Mouse (Mus musculus) heart, adult 8-10 months (tissue): Measurements from ENCODE around the gene Eno1. TPM values are rescaled to one million over a fixed set of nuclear protein-coding genes. Genes with fewer than 3 reads are reported as not detected.

Source experiments
- DNase-seq: peaks from one replicate; pipeline ENCODE4 v3.0.0; 2022; ENCODE audit warnings: low spot score
- total RNA-seq, 4 experiments: library from RNA; stranded (reverse); gene quantifications; 2 replicates each; pipeline ENCODE4 v1.2.4; 2022

Gene Eno1
- 100 to 1,000 TPM; 110 to 133 (median 121) TPM for total RNA-seq

- DNase-seq, result peak; percentile 95
These were observed at the start of gene Eno1 for GRCm38 (mm10) chr4:150236521-150237481. Eno1 (plus strand) TSS chr4:150236721.

DNA sequence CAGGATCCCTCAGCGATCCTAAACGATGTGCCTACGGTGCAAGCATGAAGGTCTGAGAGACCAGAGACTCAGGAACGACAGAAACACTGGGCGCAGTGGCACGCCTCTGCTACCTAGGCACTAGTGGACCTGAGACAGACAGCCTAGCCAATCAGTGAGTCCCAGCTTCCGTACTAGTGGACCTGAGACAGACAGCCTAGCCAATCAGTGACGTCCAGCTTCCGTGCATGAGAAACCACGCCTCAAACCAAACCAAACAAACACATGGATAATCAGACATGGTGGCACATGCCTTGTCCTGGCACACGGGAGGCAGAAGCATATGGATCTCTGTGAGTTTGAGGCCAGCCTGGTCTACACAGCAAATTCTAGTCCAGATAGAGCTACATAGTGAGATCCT, 48.3 kb upstream of the Eno1 start:
- DNase-seq, result no peak

GRCm38 (mm10) chr4:150192199-150192598, 44.3 kb upstream of the Eno1 start:
- DNase-seq, result no peak

DNA sequence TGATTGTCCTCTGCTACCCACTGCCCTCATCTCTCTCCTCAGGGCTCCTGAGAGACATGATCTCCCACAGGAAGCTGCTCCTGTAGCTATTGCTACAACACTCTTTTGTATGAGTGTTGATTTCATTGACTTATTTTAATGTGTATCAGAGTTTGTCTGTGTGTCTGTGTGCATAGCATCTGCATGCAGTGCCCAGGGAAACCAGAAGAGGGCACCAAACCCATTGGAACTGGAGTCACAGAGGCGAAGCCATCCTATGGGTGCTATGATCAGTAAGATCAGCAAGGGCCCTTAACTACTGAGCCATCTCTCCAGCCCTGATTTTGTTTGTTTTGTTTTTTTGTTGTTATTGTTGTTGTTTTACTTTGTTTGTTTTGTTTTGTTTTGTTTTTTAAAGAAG, 42.6 kb upstream of the Eno1 start:
- no peak for DNase-seq

DNA sequence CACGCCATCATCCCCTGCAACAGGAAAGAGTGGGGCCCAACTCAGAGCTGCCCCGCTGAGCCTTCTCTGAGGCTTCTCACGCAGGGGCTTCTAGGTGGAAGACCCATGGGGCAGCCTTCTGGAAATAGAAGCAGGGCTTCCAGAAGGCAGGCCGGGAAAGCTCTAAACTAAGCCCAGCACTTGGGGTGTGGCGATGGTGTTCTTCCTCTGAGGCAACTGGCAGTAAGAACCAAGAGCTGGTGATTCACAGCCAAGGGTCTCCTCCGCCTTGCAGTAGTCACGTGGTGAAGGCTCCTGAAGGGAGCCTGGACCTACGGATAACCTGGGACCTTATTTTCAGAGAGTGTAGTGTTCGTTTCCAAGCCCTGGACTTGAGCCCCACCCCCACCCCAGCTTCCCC, 38.3 kb upstream of the Eno1 start:
- DNase-seq, result no peak

GRCm38 (mm10) chr4:150201232-150201631, 35.3 kb upstream of the Eno1 start, which contains the start of gene Car6:
Car6 (minus strand) TSS chr4:150201332.
- DNase-seq, result no peak

DNA sequence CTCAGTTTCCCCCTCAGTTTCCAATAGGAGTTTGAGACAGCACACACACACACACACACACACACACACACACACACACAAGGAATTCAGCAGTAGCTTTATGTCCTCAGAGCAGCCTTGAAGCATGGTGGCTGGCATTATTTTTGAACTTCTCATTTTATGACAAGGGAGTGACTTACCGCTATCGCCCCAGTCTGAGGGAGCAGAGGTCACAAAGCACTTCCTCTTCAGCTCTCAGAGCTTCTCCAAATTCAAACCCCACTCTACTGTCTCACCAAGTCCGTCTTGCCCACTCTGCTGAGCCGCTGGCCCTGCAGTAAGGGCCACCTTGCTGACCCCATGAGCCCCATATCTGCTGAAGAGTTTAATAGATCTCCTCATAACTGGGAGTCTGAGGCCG, 33.8 kb upstream of the Eno1 start:
- DNase-seq, result no peak

- DNase-seq, result no peak
These were observed 31.6 kb upstream of the Eno1 start for GRCm38 (mm10) chr4:150204877-150205276.

DNA sequence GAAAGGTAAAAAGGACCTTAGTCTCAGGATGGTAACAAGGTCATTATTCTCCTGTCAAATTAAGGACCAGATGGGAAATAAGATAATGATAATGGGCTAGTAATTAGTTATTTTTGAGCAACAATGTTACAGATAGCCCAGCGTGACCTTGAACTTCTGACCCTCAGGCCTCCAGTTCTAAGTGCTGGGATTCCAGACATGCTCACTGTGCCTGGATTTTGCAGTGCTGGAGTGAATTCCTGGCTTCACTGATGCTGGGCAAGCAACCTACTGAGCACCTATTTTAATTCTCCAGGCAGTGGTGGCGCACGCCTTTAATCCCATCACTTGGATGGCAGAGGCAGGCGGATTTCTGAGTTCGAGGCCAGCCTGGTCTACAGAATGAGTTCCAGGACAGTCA, 26.8 kb upstream of the Eno1 start:
- no peak for DNase-seq

DNA sequence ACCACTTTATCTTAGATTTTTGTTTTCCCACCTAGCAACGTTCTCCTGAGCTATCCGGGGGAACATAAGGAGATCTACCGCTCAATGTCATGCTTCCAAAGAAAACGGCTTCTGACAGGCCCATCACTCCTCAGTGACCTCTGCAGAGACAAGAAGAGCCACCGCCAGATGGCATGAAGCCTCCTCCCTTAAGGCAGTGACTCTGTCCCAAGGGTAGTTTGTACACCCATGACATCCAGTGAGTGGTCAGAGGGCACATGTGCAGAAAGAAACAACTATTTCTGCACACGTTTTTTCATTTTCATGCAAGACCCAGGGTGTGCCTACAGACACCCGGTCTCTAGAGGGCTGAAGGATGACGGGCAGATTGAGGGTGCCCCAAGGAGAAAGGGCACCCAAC, 26.2 kb upstream of the Eno1 start:
- DNase-seq, result no peak

- no peak for DNase-seq
These were observed 24.5 kb upstream of the Eno1 start for GRCm38 (mm10) chr4:150211930-150212552.

- peak; percentile 54 for DNase-seq
These were observed 24.0 kb upstream of the Eno1 start for GRCm38 (mm10) chr4:150212553-150212971.

DNA sequence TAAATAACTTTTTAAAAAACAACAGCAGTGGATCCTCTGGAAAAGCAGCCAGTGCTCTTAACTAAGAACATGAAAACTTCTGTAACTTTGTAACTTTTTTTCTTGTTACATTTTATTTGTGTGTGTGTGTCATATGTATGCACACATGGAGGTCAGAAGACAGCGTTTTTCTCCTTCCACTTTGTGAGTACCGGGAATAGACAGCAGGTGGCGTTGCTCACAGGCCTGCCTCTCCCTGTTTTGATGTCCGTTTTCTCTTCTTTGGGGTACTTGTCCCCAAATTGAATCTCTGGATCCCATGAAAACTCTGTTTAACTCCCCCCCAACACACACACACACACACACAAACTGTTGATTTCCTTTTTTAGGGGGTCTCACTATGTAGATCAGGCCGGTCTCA, 22.6 kb upstream of the Eno1 start:
- DNase-seq, result no peak

DNA sequence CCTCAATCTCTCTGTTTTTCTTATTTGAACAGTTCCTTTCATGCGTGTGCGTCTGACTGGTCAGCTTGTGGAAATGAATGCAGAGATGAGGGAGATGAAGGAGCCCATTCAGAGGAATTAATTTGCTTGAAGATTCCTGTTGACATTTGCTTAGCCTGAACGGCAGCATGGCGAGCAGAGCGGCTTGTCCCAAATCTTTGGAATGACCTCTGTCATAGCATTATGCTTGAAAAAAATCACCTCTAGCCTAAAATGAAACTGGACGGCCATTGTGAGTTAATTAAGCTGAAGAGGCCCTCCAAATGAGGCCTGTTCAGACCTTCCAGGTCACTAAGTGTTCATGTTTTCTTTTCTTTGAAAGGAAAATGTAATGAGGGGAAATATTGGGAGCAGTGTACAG, 20.1 kb upstream of the Eno1 start:
- DNase-seq, result no peak

DNA sequence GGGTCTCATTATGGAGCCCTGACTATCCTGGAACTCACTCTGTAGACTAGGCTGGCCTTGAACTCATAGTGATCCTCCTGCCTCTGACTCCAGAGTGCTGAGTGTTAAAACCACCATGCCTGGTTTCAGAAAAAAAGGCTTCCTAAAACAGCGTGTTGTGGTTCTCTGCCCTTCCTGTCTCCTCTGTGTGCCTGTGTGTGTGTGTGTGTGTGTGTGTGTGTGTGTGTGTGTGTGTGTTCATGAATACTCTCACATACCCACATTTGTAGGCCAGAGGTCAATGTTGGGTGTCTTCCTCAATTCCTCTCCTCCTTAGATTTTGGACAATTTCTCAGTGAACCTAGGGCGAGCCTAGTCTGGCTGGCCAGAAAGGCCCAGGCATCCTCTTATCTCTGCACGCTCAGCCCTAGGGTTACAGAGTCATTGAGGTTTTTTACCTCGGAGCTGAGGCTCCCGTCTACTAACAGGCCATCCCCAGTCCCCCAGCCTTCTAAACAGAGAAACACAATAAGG, 19.4 kb upstream of the Eno1 start:
- DNase-seq, result no peak

DNA sequence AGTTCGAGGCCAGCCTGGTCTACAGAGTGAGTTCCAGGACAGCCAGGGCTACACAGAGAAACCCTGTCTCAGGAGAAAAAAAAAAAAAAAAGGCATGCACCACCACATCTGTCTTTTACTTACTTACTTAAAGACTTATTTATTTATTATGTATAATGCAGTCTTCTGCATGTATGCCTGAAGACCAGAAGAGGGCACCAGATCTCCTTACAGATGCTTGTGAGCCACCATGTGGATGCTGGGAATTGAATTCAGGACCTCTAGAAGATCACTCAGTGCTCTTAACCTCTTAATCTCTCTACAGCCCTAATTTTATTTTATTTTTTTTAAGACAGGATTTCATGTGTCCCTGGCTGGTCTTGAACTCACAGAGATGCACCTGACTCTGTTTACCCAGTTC, 18.6 kb upstream of the Eno1 start:
- no peak for DNase-seq

- no peak for DNase-seq
These were observed 16.8 kb upstream of the Eno1 start for GRCm38 (mm10) chr4:150219501-150220292.

DNA sequence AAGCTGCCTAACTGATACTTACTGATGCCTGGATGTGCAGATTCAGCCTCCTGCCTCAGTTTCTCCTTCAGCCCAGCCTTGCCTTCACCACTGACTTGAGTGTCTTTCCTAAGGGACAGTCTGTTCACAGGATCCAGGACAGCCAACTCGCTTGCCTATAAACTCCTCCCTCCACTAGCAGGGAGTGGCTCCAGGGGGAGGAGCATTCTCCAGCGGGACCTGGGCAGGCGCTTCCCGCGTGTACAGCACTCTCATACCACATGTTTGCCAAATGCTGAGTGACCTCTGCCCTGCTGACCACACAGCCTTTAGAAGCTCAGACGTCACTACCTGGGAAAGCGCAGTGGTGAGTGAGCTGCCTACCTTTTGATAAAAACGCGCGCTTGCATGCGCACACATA, 15.9 kb upstream of the Eno1 start:
- no peak for DNase-seq

- DNase-seq, result no peak
These were observed 15.4 kb upstream of the Eno1 start for GRCm38 (mm10) chr4:150221017-150221640.

- DNase-seq, result no peak
These were observed 12.7 kb upstream of the Eno1 start for GRCm38 (mm10) chr4:150223830-150224229.

DNA sequence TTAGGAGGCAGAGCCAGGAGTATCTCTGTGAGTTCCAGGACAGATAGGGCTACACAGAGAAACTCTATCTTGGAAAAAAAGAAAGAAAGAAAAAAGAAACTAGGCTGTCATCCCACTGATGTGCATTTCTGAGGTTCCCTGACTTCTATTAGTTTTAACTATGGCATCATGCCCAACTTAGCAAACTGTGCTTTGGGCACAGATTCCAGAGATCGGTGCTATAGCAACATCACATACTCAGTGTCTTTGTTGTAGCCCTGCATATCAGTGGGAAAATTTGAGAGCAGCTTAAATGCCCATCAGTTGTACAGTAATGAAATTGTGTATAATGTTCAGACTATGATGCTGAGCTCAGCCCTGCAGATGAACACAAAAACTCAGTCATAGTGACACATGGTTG, 10.8 kb upstream of the Eno1 start:
- no peak for DNase-seq
